Mouse (Mus musculus): ENCODE data around the gene Hnrnpab. TPM values are rescaled to one million over a fixed set of nuclear protein-coding genes. Genes with fewer than 3 reads are reported as not detected.

Hnrnpab gene
- total RNA-seq, 1 experiment, result 505 TPM

- Histone ChIP-seq H3K4me1 (ENCODE audit: control insufficient read depth in 2 of 2, insufficient read depth in 2 of 2, low read length in 2 of 2, poor library complexity in 1 of 2) (peaks cover 10 to 41% of the 10 kb centered on the region in 2 experiments), H3K9ac (ENCODE audit: insufficient read depth, low read depth, low read length, poor library complexity, severe bottlenecking) (peak overlapping the region; percentile 37; the same call in 1 of the 2 replicates), H3K36me3 (ENCODE audit: control insufficient read depth, insufficient read depth, low read length, poor library complexity, severe bottlenecking) (peaks cover 39% of the 10 kb centered on the region), H3K9me3 (ENCODE audit: control insufficient read depth, insufficient read depth, low read depth, low read length) (no peaks in the 10 kb centered on the region), H3K27ac (ENCODE audit: insufficient read depth, low read depth, low read length, poor library complexity, severe bottlenecking) (peak overlapping the region; percentile 1; the same call in 1 of the 2 replicates), H3K4me3 (ENCODE audit: insufficient read depth in 1 of 2, low read depth in 1 of 2, low read length in 2 of 2, poor library complexity in 1 of 2, severe bottlenecking in 1 of 2) (peak overlapping the region; percentile 39 to 46; a peak in 3 of 4 replicates)
- in situ Hi-C loops (cut with MboI; ENCODE audit: low sequenced_read_pairs in 2 of 2, unreplicated experiment in 2 of 2), result no loop called here
- no peak for DNase-seq (ENCODE audit: low read depth, low spot score)
- TF ChIP-seq ZNF384 (IDR thresholded peaks at IDR 0.05; ENCODE audit: low read depth, low read length) (no peak), ZC3H11A (IDR thresholded peaks at IDR 0.05; ENCODE audit: borderline replicate concordance, low read depth, low read length) (no peak), CHD2 (IDR thresholded peaks at IDR 0.05; ENCODE audit: low read depth, low read length) (no peak), HCFC1 (IDR thresholded peaks at IDR 0.05; ENCODE audit: borderline replicate concordance, insufficient read depth, low read length) (no peak), MAFK (IDR thresholded peaks at IDR 0.05; ENCODE audit: insufficient read depth, low read depth, low read length) (no peak)
Observed at GRCm38 (mm10) chr11:51644217-51644616, 37.6 kb upstream of the Hnrnpab start.

- DNase-seq (ENCODE audit: low read depth, low spot score), result no peak
Observed at GRCm38 (mm10) chr11:51643761-51644160, 37.1 kb upstream of the Hnrnpab start.

GRCm38 (mm10) chr11:51643202-51643601 lies 36.6 kb upstream of the Hnrnpab start:
- Histone ChIP-seq H3K9me3 (ENCODE audit: control insufficient read depth, insufficient read depth, low read depth, low read length) (no peaks in the 10 kb centered on the region), H3K4me3 (ENCODE audit: insufficient read depth in 1 of 2, low read depth in 1 of 2, low read length in 2 of 2, poor library complexity in 1 of 2, severe bottlenecking in 1 of 2) (peak overlapping the region; percentile 39 to 46), H3K4me1 (ENCODE audit: control insufficient read depth in 2 of 2, insufficient read depth in 2 of 2, low read length in 2 of 2, poor library complexity in 1 of 2) (peaks cover 8 to 34% of the 10 kb centered on the region in 2 experiments), H3K36me3 (ENCODE audit: control insufficient read depth, insufficient read depth, low read length, poor library complexity, severe bottlenecking) (peaks cover 39% of the 10 kb centered on the region), H3K27ac (ENCODE audit: insufficient read depth, low read depth, low read length, poor library complexity, severe bottlenecking) (no peak overlapping the region; the same call in 1 of the 2 replicates), H3K9ac (ENCODE audit: insufficient read depth, low read depth, low read length, poor library complexity, severe bottlenecking) (peak overlapping the region; percentile 37; the same call in 1 of the 2 replicates)
- in situ Hi-C loops (cut with MboI; ENCODE audit: low sequenced_read_pairs in 2 of 2, unreplicated experiment in 2 of 2), result no loop called here
- no peak for DNase-seq (ENCODE audit: low read depth, low spot score)
- TF ChIP-seq ZNF384 (IDR thresholded peaks at IDR 0.05; ENCODE audit: low read depth, low read length) (no peak), ZC3H11A (IDR thresholded peaks at IDR 0.05; ENCODE audit: borderline replicate concordance, low read depth, low read length) (no peak), CHD2 (IDR thresholded peaks at IDR 0.05; ENCODE audit: low read depth, low read length) (no peak), HCFC1 (IDR thresholded peaks at IDR 0.05; ENCODE audit: borderline replicate concordance, insufficient read depth, low read length) (no peak), MAFK (IDR thresholded peaks at IDR 0.05; ENCODE audit: insufficient read depth, low read depth, low read length) (no peak)

More at GRCm38 (mm10) chr11:51643761-51644160, 37.1 kb upstream of the Hnrnpab start:
- TF ChIP-seq CHD2 (IDR thresholded peaks at IDR 0.05; ENCODE audit: low read depth, low read length) (no peak), ZNF384 (IDR thresholded peaks at IDR 0.05; ENCODE audit: low read depth, low read length) (no peak), MAFK (IDR thresholded peaks at IDR 0.05; ENCODE audit: insufficient read depth, low read depth, low read length) (no peak), ZC3H11A (IDR thresholded peaks at IDR 0.05; ENCODE audit: borderline replicate concordance, low read depth, low read length) (no peak), HCFC1 (IDR thresholded peaks at IDR 0.05; ENCODE audit: borderline replicate concordance, insufficient read depth, low read length) (no peak)
- in situ Hi-C loops (cut with MboI; ENCODE audit: low sequenced_read_pairs in 2 of 2, unreplicated experiment in 2 of 2), result no loop called here
- H3K9ac ChIP-seq (ENCODE audit: insufficient read depth, low read depth, low read length, poor library complexity, severe bottlenecking), result peak overlapping the region; percentile 37; the same call in 1 of the 2 replicates
- peak overlapping the region; percentile 39 to 46 for H3K4me3 ChIP-seq (ENCODE audit: insufficient read depth in 1 of 2, low read depth in 1 of 2, low read length in 2 of 2, poor library complexity in 1 of 2, severe bottlenecking in 1 of 2)
- no peak overlapping the region; the same call in 1 of the 2 replicates for H3K27ac ChIP-seq (ENCODE audit: insufficient read depth, low read depth, low read length, poor library complexity, severe bottlenecking)
- H3K4me1 ChIP-seq (ENCODE audit: control insufficient read depth in 2 of 2, insufficient read depth in 2 of 2, low read length in 2 of 2, poor library complexity in 1 of 2), result peaks cover 11 to 37% of the 10 kb centered on the region in 2 experiments
- H3K9me3 ChIP-seq (ENCODE audit: control insufficient read depth, insufficient read depth, low read depth, low read length), result no peaks in the 10 kb centered on the region
- H3K36me3 ChIP-seq (ENCODE audit: control insufficient read depth, insufficient read depth, low read length, poor library complexity, severe bottlenecking), result peaks cover 39% of the 10 kb centered on the region

GRCm38 (mm10) chr11:51640748-51641147 lies 34.1 kb upstream of the Hnrnpab start:
- Histone ChIP-seq H3K9me3 (ENCODE audit: control insufficient read depth, insufficient read depth, low read depth, low read length) (no peaks in the 10 kb centered on the region), H3K4me3 (ENCODE audit: insufficient read depth in 1 of 2, low read depth in 1 of 2, low read length in 2 of 2, poor library complexity in 1 of 2, severe bottlenecking in 1 of 2) (no peak overlapping the region), H3K27ac (ENCODE audit: insufficient read depth, low read depth, low read length, poor library complexity, severe bottlenecking) (no peak overlapping the region), H3K9ac (ENCODE audit: insufficient read depth, low read depth, low read length, poor library complexity, severe bottlenecking) (no peak overlapping the region), H3K4me1 (ENCODE audit: control insufficient read depth in 2 of 2, insufficient read depth in 2 of 2, low read length in 2 of 2, poor library complexity in 1 of 2) (peaks cover 3 to 20% of the 10 kb centered on the region in 2 experiments; a peak in 2 of 4 replicates), H3K36me3 (ENCODE audit: control insufficient read depth, insufficient read depth, low read length, poor library complexity, severe bottlenecking) (peaks cover 33% of the 10 kb centered on the region)
- in situ Hi-C loops (cut with MboI; ENCODE audit: low sequenced_read_pairs in 2 of 2, unreplicated experiment in 2 of 2), result no loop called here
- no peak for DNase-seq (ENCODE audit: low read depth, low spot score)
- TF ChIP-seq CHD2 (IDR thresholded peaks at IDR 0.05; ENCODE audit: low read depth, low read length), result no peak
- TF ChIP-seq HCFC1 (IDR thresholded peaks at IDR 0.05; ENCODE audit: borderline replicate concordance, insufficient read depth, low read length), result no peak
- no peak for TF ChIP-seq ZC3H11A (IDR thresholded peaks at IDR 0.05; ENCODE audit: borderline replicate concordance, low read depth, low read length)
- no peak for TF ChIP-seq MAFK (IDR thresholded peaks at IDR 0.05; ENCODE audit: insufficient read depth, low read depth, low read length)
- TF ChIP-seq ZNF384 (IDR thresholded peaks at IDR 0.05; ENCODE audit: low read depth, low read length), result no peak

All from ES-E14 (cell line).